Mouse (Mus musculus): Measurements from ENCODE around the gene Prkag2.

Gene Prkag2

GRCm38 (mm10) chr5:24967898-24968535 is 132.4 kb downstream of the Prkag2 start:
- DNase-seq (ENCODE audit: low spot score) = no peak

DNA sequence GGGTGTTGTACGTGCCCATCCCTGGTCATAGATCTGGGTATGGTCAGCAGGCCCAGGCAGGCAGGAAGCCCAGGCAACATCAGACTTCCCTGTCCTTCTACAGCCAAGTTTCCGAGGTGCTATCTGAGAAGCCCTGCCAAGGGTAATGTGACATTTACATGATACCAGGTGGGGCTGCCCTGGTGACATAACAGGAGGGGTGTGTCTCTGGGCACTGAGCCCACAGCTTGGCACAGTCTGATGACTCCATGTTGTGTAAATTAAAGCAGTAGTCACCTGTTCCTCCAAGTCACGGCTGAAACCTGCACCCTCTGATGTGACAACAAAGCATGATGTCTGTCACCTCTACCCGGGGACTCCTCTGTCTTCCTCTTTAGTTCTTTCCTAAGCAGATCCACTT is 136.7 kb downstream of the Prkag2 start:
- no peak for DNase-seq (ENCODE audit: low spot score)

DNA sequence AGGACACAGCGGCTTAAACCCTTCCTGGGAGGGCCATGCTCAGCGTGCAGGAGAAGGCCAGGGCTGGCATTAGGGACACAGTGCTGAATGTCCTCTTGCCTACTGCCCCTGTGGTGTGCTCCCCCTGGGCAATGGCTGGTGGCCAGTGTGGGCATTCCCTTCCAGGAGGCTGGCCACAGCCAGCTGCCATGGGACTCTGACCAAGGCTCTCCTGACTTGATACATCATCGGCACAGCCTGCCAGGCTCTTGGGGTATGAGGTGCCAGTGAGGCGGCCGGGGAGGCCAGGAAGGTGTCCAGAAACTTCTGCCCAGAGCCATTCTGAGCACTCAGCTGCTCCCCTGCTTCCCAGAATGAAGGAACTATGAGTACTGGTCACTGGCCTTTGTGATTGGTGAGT is 139.7 kb downstream of the Prkag2 start:
- DNase-seq (ENCODE audit: low spot score) = peak; percentile 46

- DNase-seq (ENCODE audit: low spot score) = no peak
Observed at GRCm38 (mm10) chr5:24959758-24960157, 140.7 kb downstream of the Prkag2 start.

GRCm38 (mm10) chr5:24958596-24958995 is 141.8 kb downstream of the Prkag2 start:
- no peak for DNase-seq (ENCODE audit: low spot score)

DNA sequence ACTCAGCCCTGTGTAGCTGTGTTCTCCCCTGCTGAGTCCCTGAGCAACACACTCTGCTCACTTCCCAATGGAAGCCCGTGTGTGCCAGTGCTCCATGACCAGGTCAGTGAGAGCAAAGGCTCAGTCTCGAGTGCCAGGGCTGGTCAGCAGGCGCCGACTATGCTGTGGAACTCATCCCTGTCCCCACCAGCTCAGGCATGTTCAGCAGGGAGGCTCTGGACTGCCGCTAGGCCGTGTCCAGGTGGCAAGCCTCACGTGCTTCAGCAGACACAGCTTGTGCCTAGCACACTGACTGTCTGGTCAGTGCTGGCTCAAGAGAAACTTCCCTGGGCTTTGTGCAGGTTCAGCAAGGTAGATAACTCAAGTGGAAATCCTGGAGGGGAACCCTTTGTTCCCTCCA is 143.6 kb downstream of the Prkag2 start:
- no peak for DNase-seq (ENCODE audit: low spot score)

DNA sequence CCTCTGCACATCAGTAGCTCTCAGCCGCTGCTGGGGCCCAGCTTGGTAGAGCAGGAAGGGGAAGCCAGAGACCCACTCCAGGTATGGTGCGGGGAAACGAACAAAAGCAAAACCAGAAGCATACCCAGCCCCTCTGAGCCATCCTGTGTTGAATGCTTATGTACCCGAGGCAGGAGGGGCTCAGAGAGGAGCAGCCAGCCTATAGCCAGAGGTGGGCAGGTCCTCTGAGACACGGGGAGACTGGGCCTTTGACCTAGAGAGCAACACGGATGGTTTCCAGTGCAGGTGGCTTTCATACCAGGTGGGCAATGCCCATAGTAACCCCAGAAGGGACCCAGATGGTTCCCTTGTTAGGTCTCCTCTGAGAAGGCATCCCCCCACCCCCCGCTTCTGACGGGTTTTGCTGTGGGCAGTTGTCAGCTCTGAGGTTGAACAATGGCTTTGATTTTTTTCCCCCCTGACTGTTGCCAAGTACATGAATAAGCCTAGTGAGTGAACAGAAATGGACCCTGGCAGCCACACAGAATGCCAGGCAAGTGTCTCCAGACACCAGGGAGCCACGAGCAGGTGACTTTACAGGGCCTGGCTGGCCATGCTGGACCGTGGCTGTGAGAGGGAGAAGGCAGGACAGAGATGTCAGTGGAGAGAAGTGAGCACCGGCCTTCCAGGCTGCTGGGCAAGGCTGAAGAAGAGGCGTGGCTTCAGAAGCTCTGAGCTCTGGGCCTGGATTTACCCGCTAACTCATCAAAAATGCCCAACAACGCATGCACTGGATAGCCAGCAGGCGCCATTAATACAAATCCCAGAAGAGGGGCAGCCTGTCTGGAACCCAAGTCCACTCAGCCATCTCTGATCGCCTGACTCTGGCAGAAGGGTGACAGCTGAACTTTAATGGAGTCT is 147.3 kb downstream of the Prkag2 start:
- peak; percentile 57 for DNase-seq (ENCODE audit: low spot score)

- no peak for DNase-seq (ENCODE audit: low spot score)
Observed at GRCm38 (mm10) chr5:24952212-24952611, 148.2 kb downstream of the Prkag2 start.

DNA sequence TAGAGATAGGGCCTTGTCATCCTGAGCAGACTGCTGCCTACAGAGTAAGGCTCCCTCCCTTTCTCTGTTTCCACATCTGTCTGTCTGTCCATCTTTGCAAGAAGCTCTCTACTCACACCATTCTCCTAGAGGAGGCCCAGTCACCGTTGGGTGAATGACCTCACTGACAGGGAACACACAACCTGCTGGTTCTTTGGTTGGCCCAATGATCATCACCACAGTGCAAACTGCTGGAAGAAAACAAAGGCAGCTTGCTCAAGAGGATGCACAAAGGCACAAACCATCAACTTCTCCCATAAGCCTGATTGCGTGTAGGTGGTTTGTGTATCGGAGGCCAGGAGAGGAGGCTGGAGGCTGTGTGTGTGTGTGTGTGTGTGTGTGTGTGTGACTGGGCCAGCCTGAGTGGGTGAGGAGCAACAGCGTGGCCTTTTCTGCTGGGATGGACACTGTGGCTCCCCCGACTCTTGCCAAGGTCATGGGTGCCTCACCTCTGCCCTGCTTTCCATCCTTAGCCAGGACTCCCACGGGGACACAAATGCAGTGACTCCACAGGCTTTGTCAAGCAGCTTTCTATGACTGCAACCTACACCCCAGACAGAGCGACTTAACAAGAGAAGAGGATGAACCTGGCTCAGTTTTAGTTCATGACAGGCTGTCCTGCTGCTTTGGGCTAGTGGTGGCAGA is 149.4 kb downstream of the Prkag2 start:
- no peak for DNase-seq (ENCODE audit: low spot score)

DNA sequence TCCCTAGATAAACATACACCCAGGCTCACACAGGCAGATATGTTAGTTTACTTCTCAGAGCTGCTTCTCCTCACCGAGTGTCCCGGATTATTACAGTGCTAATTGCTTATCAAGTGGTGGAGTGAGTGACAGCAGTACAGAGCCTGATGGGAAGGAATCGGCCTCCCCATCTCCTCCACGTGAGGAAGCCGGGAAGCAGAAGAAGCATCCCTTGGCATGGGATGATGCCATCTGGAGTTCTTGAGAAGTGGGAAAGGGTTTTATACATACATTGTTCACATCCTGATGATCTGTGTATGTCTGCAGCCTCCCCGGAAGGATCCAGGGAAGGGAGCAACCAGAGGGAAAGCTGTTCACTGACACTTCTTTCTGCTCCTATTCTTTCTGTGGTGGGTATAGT is 150.4 kb downstream of the Prkag2 start:
- DNase-seq (ENCODE audit: low spot score) = peak; percentile 35

GRCm38 (mm10) chr5:24938046-24938822 is 162.2 kb downstream of the Prkag2 start:
- no peak for DNase-seq (ENCODE audit: low spot score)

DNA sequence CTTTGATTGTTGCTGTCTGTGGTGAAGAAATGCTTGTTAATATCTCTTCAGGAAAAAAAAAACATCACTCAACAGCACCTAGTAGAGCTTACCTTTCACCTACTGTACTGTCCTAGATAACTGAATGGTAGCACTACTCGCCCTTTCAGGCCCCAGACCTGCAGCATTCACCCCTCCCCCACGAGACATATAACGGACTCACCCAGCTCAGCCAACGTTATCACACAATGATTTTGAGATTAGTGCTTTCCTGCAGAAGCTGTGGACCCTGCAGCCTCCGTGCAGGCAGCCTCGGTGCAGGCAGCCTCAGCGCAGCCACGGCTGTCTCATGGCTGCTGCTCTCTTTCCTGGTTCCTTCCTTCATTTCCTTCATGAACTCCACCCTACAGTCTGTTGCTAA is 164.0 kb downstream of the Prkag2 start:
- no peak for DNase-seq (ENCODE audit: low spot score)

- DNase-seq (ENCODE audit: low spot score) = no peak
Observed at GRCm38 (mm10) chr5:24935446-24935845, 165.0 kb downstream of the Prkag2 start.

DNA sequence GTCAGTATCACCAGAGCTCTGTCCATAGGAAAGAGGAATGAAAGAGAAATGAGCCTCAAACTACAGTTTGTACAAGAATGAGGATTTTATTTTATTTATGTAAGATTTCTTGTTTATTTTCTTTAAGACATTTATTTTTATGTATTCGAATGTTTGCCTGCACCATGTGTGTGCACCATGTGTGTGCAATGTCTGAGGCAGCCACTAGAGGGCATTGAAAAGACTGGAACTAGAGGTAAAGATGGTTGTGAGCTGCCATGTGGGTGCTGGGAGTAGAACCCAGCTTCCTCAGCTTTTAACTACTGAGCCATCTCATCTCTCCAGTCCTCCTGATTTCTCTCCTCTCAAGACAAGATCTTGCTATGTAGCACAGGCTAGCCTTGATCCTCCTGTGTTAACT is 166.7 kb downstream of the Prkag2 start:
- no peak for DNase-seq (ENCODE audit: low spot score)

DNA sequence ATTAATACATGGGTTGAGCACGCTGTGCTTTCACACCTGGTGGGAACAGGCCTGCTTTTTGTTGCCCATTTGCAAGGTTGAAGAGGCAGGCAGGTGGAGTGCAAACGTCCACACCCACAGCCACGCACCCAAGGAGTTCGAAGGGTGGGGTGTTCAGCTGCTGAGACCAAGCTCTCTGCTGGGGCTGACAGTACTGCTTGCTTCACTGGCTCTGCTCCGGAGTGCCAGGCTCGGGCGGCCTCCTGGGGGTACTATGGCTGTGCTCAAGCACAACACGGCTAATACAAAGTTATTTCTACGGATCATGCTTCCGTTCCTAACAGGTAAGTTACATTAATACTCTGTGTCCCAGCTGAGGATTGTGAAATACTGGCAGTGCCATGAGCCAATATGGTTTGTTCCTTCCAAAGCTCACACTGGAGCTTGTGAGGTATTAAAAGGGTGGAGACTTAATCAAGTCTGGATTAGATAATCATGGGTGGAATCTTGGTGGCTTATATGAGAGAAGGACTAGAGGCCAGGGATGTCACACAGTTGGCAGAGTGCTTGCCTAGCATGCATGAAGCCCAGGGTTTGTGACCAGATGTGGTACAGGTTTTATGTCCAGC is 168.8 kb downstream of the Prkag2 start:
- no peak for DNase-seq (ENCODE audit: low spot score)

GRCm38 (mm10) chr5:24930831-24931577 is 169.4 kb downstream of the Prkag2 start:
- DNase-seq (ENCODE audit: low spot score) = no peak

- DNase-seq (ENCODE audit: low spot score) = no peak
Observed at GRCm38 (mm10) chr5:24928816-24929215, 171.6 kb downstream of the Prkag2 start.

- DNase-seq (ENCODE audit: low spot score) = no peak
Observed at GRCm38 (mm10) chr5:24927706-24928105, 172.7 kb downstream of the Prkag2 start.

GRCm38 (mm10) chr5:24919155-24919554 is 181.3 kb downstream of the Prkag2 start:
- no peak for DNase-seq (ENCODE audit: low spot score)

DNA sequence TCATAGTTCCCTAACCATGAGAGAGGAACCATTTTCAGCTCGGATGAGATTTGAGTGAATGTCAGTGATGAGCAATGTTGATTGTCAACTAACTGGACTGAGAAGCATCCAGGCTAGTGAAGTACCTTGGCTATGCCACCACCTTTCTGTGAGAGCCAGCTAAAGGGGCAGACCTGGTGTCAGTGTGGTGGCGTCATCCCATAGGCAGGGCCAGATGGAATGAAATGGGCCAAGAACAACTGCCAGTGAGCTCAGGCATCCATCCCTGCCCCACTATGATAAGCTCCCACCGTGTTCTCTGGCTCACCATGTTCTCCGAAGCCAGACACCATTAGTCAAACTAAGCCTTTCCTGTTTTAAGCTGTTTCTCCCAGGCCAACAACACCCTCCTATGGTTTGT is 183.9 kb downstream of the Prkag2 start:
- DNase-seq (ENCODE audit: low spot score) = no peak

GRCm38 (mm10) chr5:24915119-24915518 is 185.3 kb downstream of the Prkag2 start:
- DNase-seq (ENCODE audit: low spot score) = no peak

All from layer of hippocampus, adult 11-12 months (tissue).